Mouse (Mus musculus) liver, embryonic 16.5 days (tissue): Measurements from ENCODE around the gene Olfr136. TPM values are rescaled to one million over a fixed set of nuclear protein-coding genes. Genes with fewer than 3 reads are reported as not detected.

Experiments
- ATAC-seq: fragments of 200-750 bp; cut with Nextera tagmentation; 2 replicates; pipeline ENCODE4 v1.8.0; 2017; ENCODE audit warnings: low read depth, mild to moderate bottlenecking, moderate number of reproducible peaks, moderate library complexity
- H3K27ac ChIP-seq: fragments of 300-500 bp; sonication (generic); 2 replicates; pipeline ENCODE4 v1.5.1; 2014; ENCODE audit warnings: mild to moderate bottlenecking, low read length
- H3K27me3 ChIP-seq: fragments of 300-500 bp; sonication (generic); 2 replicates; pipeline ENCODE4 v1.6.1; 2014; ENCODE audit warnings: low read depth, low read length, mixed read lengths; ENCODE audit not compliant: control insufficient read depth, insufficient read depth
- H3K36me3 ChIP-seq: fragments of 300-500 bp; sonication (generic); 2 replicates; pipeline ENCODE4 v1.6.1; 2014; ENCODE audit warnings: mild to moderate bottlenecking; ENCODE audit not compliant: control insufficient read depth, insufficient read depth
- H3K4me1 ChIP-seq: fragments of 300-500 bp; sonication (generic); 2 replicates; pipeline ENCODE4 v1.6.1; 2014; ENCODE audit warnings: low read depth, low read length, mixed read lengths; ENCODE audit not compliant: control insufficient read depth
- H3K4me2 ChIP-seq: fragments of 300-500 bp; sonication (generic); 2 replicates; pipeline ENCODE4 v1.6.1; 2014; ENCODE audit warnings: low read depth, low read length, mixed read lengths
- H3K4me3 ChIP-seq: fragments of 300-500 bp; sonication (generic); 2 replicates; pipeline ENCODE4 v1.5.1; 2014; ENCODE audit warnings: low read depth, mild to moderate bottlenecking, low read length
- H3K9ac ChIP-seq: fragments of 300-500 bp; sonication (generic); 2 replicates; pipeline ENCODE4 v1.6.1; 2014; ENCODE audit warnings: low read depth, low read length
- H3K9me3 ChIP-seq: fragments of 300-500 bp; sonication (generic); replicated peaks from 2 replicates; pipeline ENCODE4 v1.6.1; 2016; ENCODE audit warnings: low read length; ENCODE audit not compliant: control insufficient read depth
- polyA plus RNA-seq: library from polyadenylated mRNA; unstranded; fragments of >200 nt; fragmentation: Nextera tagmentation; extraction: Ambion mirVana; gene quantifications from 2 replicates; pipeline ENCODE4 v1.2.1, GENCODE M21; 2015

Olfr136 gene
- polyA plus RNA-seq, result not detected in 2 replicates

GRCm38 (mm10) chr17:38329531-38329930 lies at the start of gene Olfr136:
Olfr136 (plus strand) TSS chr17:38329831.
- H3K9me3 ChIP-seq, result no peaks in the 10 kb centered on the region
- H3K27ac ChIP-seq, result no peak within 1 kb of the TSS
- no peaks in the 10 kb centered on the region for H3K36me3 ChIP-seq
- H3K9ac ChIP-seq, result no peak within 1 kb of the TSS
- ATAC-seq, result no peak
- H3K27me3 ChIP-seq, result no peaks in the 10 kb centered on the region
- no peaks in the 10 kb centered on the region for H3K4me1 ChIP-seq
- no peak within 1 kb of the TSS for H3K4me2 ChIP-seq
- no peak within 1 kb of the TSS for H3K4me3 ChIP-seq

GRCm38 (mm10) chr17:38307470-38307869 lies 22.2 kb upstream of the Olfr136 start, which contains the start of gene Olfr137:
Olfr137 (minus strand) TSS chr17:38307570.
- H3K4me2 ChIP-seq, result no peak within 1 kb of the TSS
- H3K4me1 ChIP-seq, result no peaks in the 10 kb centered on the region
- no peaks in the 10 kb centered on the region for H3K27me3 ChIP-seq
- H3K9me3 ChIP-seq, result no peaks in the 10 kb centered on the region
- no peak within 1 kb of the TSS for H3K9ac ChIP-seq
- no peak within 1 kb of the TSS for H3K27ac ChIP-seq
- no peak within 1 kb of the TSS for H3K4me3 ChIP-seq
- no peak for ATAC-seq
- no peaks in the 10 kb centered on the region for H3K36me3 ChIP-seq

Other genes starting within 250 kb of the Olfr136 start
- not detected in 2 replicates for gene Olfr131, start 241.1 kb upstream of the Olfr136 start, polyA plus RNA-seq
- not detected in 2 replicates for gene Olfr132, start 195.3 kb upstream of the Olfr136 start, polyA plus RNA-seq
- not detected in 2 replicates for gene Olfr133, start 184.6 kb upstream of the Olfr136 start, polyA plus RNA-seq
- not detected in 2 replicates for gene Olfr134, start 158.4 kb upstream of the Olfr136 start, polyA plus RNA-seq
- not detected in 2 replicates for gene Olfr135, start 125.5 kb upstream of the Olfr136 start, polyA plus RNA-seq
- gene Olfr138, start 68.8 kb upstream of the Olfr136 start, polyA plus RNA-seq, result not detected in 2 replicates
- gene Olfr137, start 22.3 kb upstream of the Olfr136 start, polyA plus RNA-seq, result not detected in 2 replicates
- not detected in 2 replicates for gene Esp36, start 90.4 kb downstream of the Olfr136 start, polyA plus RNA-seq
- gene Esp34, start 224.4 kb downstream of the Olfr136 start, polyA plus RNA-seq, result not detected in 2 replicates